Mouse (Mus musculus) bone marrow macrophage, adult 2 months (primary cell): Measurements from ENCODE around the gene Rbmx. TPM values are rescaled to one million over a fixed set of nuclear protein-coding genes. Genes with fewer than 3 reads are reported as not detected.
A peak's percentile ranks its signal among the peaks of the same experiment; 100 is the strongest.

ENCODE experiments used
- H3K27ac ChIP-seq: 2 replicates; pipeline ENCODE4 v1.5.1; 2012; ENCODE audit warnings: low read depth, low read length; ENCODE audit not compliant: insufficient read depth
- H3K4me1 ChIP-seq: 2 replicates; pipeline ENCODE4 v1.6.1; 2012; ENCODE audit warnings: low read length; ENCODE audit not compliant: control insufficient read depth, insufficient read depth
- H3K4me3 ChIP-seq: 2 replicates; pipeline ENCODE4 v1.5.1; 2012; ENCODE audit warnings: mild to moderate bottlenecking, low read length, moderate library complexity; ENCODE audit not compliant: insufficient read depth
- CTCF ChIP-seq: IDR thresholded peaks from 2 replicates; pipeline ENCODE4 v1.5.1; 2012; ENCODE audit warnings: low read depth, mild to moderate bottlenecking, low read length, moderate library complexity
- POLR2A ChIP-seq: IDR thresholded peaks from 2 replicates; pipeline ENCODE4 v1.6.1; 2012; ENCODE audit warnings: mild to moderate bottlenecking, low read depth, low read length, borderline replicate concordance
- polyA plus RNA-seq: library from polyadenylated mRNA; stranded (reverse); fragments of >200 nt; gene quantifications from 2 replicates; pipeline ENCODE4 v1.2.4, GENCODE M21; 2012; ENCODE audit not compliant: missing spikeins, insufficient read depth, insufficient read length

Gene Rbmx
- polyA plus RNA-seq, 1 experiment: 22.9 TPM

DNA sequence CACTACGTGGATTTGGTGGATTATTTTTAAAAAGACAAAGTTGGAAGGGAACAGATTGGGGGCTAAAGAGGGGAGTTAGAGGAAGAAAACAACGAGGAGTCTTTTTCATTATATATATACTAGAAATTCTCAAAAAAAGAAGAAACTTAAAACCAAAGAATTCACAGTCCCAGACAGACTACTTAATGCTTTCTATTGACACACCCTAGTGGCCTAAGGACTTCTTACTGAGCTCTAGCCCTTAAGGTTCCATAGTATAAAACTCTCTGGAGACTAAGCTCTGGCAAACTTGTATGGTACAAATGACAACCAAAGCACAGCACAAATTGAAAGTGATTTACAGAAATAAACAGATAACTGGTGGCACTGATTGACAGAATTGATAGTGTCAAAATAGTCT is 18.8 kb downstream of the Rbmx start:
- TF ChIP-seq POLR2A: no peak
- TF ChIP-seq CTCF: no peak
- H3K4me1 ChIP-seq: peaks cover 9% of the 10 kb centered on the region
- H3K4me3 ChIP-seq: no peak overlapping the region
- H3K27ac ChIP-seq: peak overlapping the region; percentile 40; the same call in 1 of the 2 replicates

DNA sequence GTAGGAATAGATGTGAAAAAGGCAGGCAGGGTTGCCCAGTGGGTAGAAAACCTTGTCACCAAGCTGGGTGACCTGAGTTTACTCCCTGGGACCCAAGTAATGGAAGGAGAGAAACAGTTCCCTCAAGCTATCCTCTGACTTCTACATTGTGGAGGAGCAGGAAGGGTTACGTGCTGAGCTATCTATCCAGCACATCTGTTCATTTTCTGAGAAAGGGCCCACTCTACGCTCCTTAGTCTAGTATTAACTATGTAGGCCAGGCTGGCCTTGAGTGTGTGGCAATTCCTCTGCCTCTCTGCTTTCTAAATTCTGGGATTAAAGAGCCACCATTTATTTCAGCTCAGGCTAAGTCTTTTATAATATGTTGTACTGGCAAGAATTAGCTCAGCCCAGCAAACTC is 19.3 kb downstream of the Rbmx start:
- H3K27ac ChIP-seq: peak overlapping the region; percentile 40
- TF ChIP-seq CTCF (no peak), POLR2A (no peak)
- peaks cover 9% of the 10 kb centered on the region for H3K4me1 ChIP-seq
- no peak overlapping the region for H3K4me3 ChIP-seq

DNA sequence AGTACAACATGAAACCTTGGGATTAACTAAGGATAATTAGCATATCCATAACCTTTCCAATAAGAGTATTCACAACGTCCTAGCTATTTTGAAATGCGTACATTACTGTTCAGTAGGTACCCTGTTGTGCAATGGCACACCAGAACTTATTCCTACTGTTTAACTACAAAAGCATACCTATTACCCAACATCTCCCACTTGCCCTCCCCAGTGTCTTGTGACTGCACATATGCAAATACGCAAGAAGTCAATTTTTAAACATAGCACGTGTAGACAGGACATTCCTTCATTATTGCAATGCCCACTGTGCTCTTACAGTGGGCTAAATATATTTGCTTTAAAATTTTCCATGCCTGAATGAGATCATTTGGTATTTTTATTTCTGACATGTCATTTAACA is 19.9 kb downstream of the Rbmx start:
- TF ChIP-seq CTCF (no peak), POLR2A (no peak)
- H3K27ac ChIP-seq: peak overlapping the region; percentile 40
- peaks cover 9% of the 10 kb centered on the region for H3K4me1 ChIP-seq
- no peak overlapping the region for H3K4me3 ChIP-seq

- Histone ChIP-seq H3K4me3 (no peak overlapping the region), H3K4me1 (peaks cover 5% of the 10 kb centered on the region; the same call in 1 of the 2 replicates), H3K27ac (no peak overlapping the region)
- TF ChIP-seq POLR2A (no peak), CTCF (no peak)
Observed at GRCm38 (mm10) chrX:57364891-57365569, 27.8 kb downstream of the Rbmx start.

DNA sequence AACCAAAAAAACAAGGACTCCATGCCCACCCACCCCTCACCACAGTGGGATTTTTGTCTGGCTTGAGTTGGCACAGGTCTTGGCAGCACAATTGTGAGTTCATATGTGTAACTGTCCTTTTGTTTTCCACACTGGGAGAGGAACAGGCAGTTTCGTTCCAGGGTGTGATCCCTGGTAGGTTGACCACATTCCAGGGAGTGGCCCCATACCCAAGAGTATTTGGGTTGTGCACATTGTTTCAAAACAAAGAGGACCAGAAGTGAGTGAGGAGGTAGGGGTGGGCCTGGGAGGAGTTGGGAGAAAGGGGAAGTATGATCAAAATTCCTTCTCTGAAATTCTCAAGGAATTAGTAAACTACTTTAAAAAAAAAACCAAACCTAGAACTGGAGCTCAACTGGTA is 33.5 kb downstream of the Rbmx start:
- Histone ChIP-seq H3K27ac (no peak overlapping the region), H3K4me1 (peaks cover 5% of the 10 kb centered on the region; the same call in 1 of the 2 replicates), H3K4me3 (no peak overlapping the region)
- TF ChIP-seq CTCF (no peak), POLR2A (no peak)

DNA sequence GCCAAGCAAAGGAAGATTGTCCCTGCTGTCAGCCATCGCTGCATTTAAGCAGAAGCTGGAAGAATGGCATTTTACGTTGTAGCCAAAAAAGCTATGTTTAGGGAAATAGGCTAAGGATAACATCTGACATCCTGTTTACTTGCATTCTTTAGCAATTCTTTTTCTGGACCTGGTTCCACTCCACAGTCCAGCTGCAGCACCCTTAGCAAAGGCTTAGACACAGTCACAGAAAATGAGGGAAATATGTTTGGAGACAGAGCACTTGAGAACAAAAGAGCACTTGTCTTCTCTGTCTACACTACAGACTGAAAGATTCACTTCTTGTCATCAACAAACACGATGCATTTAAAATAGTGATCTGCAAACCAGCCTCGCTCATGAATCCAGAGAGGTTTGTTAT is 53.6 kb downstream of the Rbmx start:
- peak overlapping the region; percentile 64 for H3K4me3 ChIP-seq
- peaks cover 9% of the 10 kb centered on the region for H3K4me1 ChIP-seq
- TF ChIP-seq POLR2A (no peak), CTCF (no peak)
- H3K27ac ChIP-seq: peak overlapping the region; percentile 97

DNA sequence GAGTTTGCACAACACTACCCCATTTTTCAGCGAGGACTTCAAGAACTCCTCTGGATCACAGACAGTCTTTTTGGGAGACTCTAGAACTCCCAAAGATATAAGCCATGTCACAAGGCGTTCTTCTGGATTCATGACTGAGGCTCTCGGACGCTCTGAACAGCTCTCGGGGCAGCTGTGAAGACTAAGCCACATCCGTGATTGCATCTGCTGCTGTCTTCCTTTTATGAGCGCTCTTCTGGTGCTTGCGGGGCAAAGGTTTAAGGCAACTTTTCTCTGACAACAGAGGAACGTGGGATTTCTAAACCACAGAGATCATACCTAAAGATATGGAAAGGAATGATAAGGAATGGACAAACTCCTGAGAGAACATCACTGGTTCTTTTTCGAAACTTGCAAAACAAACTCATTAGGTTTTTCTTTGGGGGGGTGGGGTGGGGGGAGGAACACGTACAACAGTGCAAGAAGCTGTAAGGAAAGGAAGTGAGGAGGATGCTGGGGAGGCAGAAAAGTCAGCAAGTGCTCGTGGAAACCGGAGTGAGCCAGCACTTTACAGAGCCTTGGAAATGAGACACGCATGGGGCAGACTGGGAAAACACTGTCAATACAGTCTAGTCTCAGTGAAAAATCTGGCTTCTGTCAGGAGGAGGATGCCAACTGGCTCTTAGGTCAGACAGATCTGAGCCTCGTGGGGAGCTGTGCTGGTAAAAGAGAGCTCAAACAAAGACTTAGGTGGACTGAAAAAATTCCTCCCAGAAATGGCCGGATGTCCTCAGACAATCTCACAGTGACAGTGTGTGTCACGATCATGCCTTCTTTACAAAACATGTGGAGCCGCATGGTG is 54.2 kb downstream of the Rbmx start, which contains the start of gene Arhgef6:
Gene Arhgef6, minus strand, starts transcription at position 359 of the 841 bp plus-strand sequence.
- peak within 1 kb of the TSS; percentile 64 for H3K4me3 ChIP-seq
- H3K27ac ChIP-seq: peak within 1 kb of the TSS; percentile 97
- peaks cover 9% of the 10 kb centered on the region for H3K4me1 ChIP-seq
- TF ChIP-seq POLR2A (no peak), CTCF (no peak)

- Histone ChIP-seq H3K4me3 (peak overlapping the region; percentile 64), H3K27ac (peak overlapping the region; percentile 97)
- TF ChIP-seq CTCF (no peak), POLR2A (no peak)
Observed at GRCm38 (mm10) chrX:57337582-57337981, 55.3 kb downstream of the Rbmx start.

DNA sequence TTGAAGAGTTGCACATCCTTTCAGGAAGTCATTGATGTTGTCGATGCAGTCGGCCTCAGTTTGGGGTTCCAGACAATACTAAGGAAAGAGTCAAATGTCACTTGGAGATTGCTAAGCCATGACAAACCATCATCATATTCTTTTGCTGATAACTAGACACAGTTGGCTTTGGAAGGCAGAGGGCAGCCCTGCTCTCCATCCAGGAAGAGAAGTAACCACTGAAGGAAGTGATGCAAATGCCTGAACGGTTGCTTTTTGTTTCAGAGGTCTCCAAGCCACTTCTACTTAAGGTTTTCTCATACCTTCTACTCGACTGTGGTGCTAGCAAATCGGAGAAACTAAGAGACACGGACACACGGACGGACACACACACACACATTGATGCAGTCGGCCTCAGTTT is 55.9 kb downstream of the Rbmx start:
- Histone ChIP-seq H3K4me3 (peak overlapping the region; percentile 62), H3K27ac (peak overlapping the region; percentile 80), H3K4me1 (peaks cover 9% of the 10 kb centered on the region)
- TF ChIP-seq CTCF (no peak), POLR2A (no peak)

More at GRCm38 (mm10) chrX:57337582-57337981, 55.3 kb downstream of the Rbmx start:
- peaks cover 9% of the 10 kb centered on the region for H3K4me1 ChIP-seq

GRCm38 (mm10) chrX:57335313-57335712 is 57.5 kb downstream of the Rbmx start:
- TF ChIP-seq POLR2A: no peak
- no peak for TF ChIP-seq CTCF
- no peak overlapping the region for H3K4me3 ChIP-seq
- peaks cover 5% of the 10 kb centered on the region for H3K4me1 ChIP-seq
- no peak overlapping the region for H3K27ac ChIP-seq

Other genes with a start within 250 kb of the Rbmx start
- gene Cd40lg, start 180.9 kb downstream of the Rbmx start, polyA plus RNA-seq: not detected in 2 replicates
- 210 and 233 TPM in 2 replicates for gene Arhgef6, start 54.3 kb downstream of the Rbmx start, polyA plus RNA-seq
- gene Gm364, start 16.1 kb upstream of the Rbmx start, polyA plus RNA-seq: not detected in 2 replicates
- not detected in 2 replicates for gene Gpr101, start 110.7 kb upstream of the Rbmx start, polyA plus RNA-seq